In the genomic region with DNA sequence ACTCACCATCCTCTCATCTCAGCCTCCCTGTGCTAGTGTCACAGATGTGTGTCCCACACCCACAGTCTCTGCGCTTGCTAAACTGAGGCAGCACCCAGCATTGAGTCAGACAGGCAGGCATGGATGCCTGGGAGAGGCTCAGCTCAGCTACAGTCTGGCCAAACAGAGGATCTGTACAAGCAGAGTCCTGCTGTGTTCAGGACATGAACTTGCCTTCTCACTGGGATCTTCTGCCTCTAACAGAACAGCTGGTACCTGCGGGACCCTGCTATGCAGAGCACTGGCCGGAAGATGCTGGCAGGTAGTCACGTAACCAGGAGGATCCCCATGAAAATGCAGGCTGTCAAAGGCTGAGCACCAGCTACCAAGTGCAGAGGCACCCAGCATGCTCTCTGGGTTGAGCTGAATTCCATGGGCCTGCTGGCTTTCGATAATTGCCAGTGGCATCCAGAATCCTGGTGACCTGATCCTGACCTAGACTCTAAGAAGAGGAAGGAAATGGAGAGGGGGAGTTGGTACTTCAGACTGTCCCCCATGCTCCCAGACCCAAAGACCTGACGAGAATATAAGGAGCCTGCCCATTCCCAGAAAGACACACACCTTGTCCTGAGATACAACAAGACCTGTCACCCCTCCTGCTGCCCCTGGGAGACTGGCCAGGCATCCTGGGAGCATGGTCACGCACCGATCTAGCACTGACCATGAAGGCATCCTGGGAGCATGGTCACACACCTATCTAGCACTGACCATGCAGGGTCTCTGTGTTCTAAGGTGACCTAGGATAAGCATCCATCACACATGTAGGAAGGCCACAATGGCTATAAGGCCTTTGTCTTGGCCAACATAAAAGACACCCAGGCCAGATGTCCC, we compare ENCODE assay signal across 32 mouse cellular contexts. TPM values are rescaled to one million over a fixed set of nuclear protein-coding genes. Genes with fewer than 3 reads are reported as not detected.
A peak's percentile ranks its signal among the peaks of the same experiment; 100 is the strongest.
DNase-seq lines count a peak whose midpoint lies in the region; ATAC-seq lines count a peak whose summit lies in the region.
"Had no signal": no experiment of that assay in that cellular context is flagged by ENCODE, and none has a peak within 500 bp of the region (broad histone marks: within the 10 kb centered on the region; RNA-seq: fewer than 3 reads in every experiment).

No protein-coding gene starts in this region.

- H3K9me3 ChIP-seq in forebrain, embryonic 10.5 days = no peaks in the 10 kb centered on the region
- H3K9me3 ChIP-seq in forebrain, embryonic 16.5 days (ENCODE audit: control insufficient read depth, low read length) = no peaks in the 10 kb centered on the region
- H3K9me3 ChIP-seq in kidney, embryonic 16.5 days (ENCODE audit: low read length) = no peaks in the 10 kb centered on the region
- no peaks in the 10 kb centered on the region for H3K9me3 ChIP-seq in embryonic facial prominence, embryonic 10.5 days
- H3K9me3 ChIP-seq: embryonic facial prominence, embryonic 15.5 days; hindbrain, embryonic 15.5 days; intestine, embryonic 15.5 days had no signal

- H3K4me3 ChIP-seq in forebrain, embryonic 10.5 days = no peak overlapping the region
- no peak overlapping the region for H3K4me3 ChIP-seq in forebrain, embryonic 16.5 days (replicated peaks; ENCODE audit: low read length)
- no peak overlapping the region for H3K4me3 ChIP-seq in kidney, embryonic 16.5 days (ENCODE audit: low read length)
- no peak overlapping the region for H3K4me3 ChIP-seq in embryonic facial prominence, embryonic 10.5 days
- H3K4me3 ChIP-seq: embryonic facial prominence, embryonic 15.5 days; hindbrain, embryonic 15.5 days; intestine, embryonic 15.5 days; left cerebral cortex, adult 2 months had no signal

- no peak overlapping the region for H3K9ac ChIP-seq in forebrain, embryonic 16.5 days (replicated peaks; ENCODE audit: low read depth, low read length)
- H3K9ac ChIP-seq in kidney, embryonic 16.5 days (replicated peaks; ENCODE audit: low read length) = no peak overlapping the region
- H3K9ac ChIP-seq: embryonic facial prominence, embryonic 15.5 days; hindbrain, embryonic 15.5 days; intestine, embryonic 15.5 days had no signal

- no peaks in the 10 kb centered on the region for H3K4me1 ChIP-seq in forebrain, embryonic 10.5 days
- H3K4me1 ChIP-seq in forebrain, embryonic 16.5 days (replicated peaks; ENCODE audit: control insufficient read depth, insufficient read depth, low read length) = no peaks in the 10 kb centered on the region
- H3K4me1 ChIP-seq in kidney, embryonic 16.5 days (ENCODE audit: insufficient read depth, low read length) = no peaks in the 10 kb centered on the region
- H3K4me1 ChIP-seq in embryonic facial prominence, embryonic 10.5 days = peaks cover 3% of the 10 kb centered on the region; the same call in 1 of the 2 replicates
- H3K4me1 ChIP-seq: embryonic facial prominence, embryonic 15.5 days; hindbrain, embryonic 15.5 days had no signal

- H3K36me3 ChIP-seq in forebrain, embryonic 10.5 days (replicated peaks) = peaks cover 56% of the 10 kb centered on the region
- H3K36me3 ChIP-seq in forebrain, embryonic 16.5 days (ENCODE audit: control insufficient read depth, insufficient read depth) = no peaks in the 10 kb centered on the region
- peaks cover 10% of the 10 kb centered on the region; the same call in 1 of the 2 replicates for H3K36me3 ChIP-seq in kidney, embryonic 16.5 days (ENCODE audit: insufficient read depth, low read length)
- peaks cover 58% of the 10 kb centered on the region for H3K36me3 ChIP-seq in embryonic facial prominence, embryonic 10.5 days (replicated peaks)
- H3K36me3 ChIP-seq: hindbrain, embryonic 15.5 days had no signal

- no peak overlapping the region for H3K27ac ChIP-seq in forebrain, embryonic 10.5 days
- no peak overlapping the region for H3K27ac ChIP-seq in forebrain, embryonic 16.5 days (ENCODE audit: low read length)
- no peak overlapping the region for H3K27ac ChIP-seq in kidney, embryonic 16.5 days (ENCODE audit: low read length)
- H3K27ac ChIP-seq in embryonic facial prominence, embryonic 10.5 days (replicated peaks) = no peak overlapping the region
- H3K27ac ChIP-seq: embryonic facial prominence, embryonic 15.5 days; hindbrain, embryonic 15.5 days; intestine, embryonic 15.5 days; kidney, postnatal 0 days; left cerebral cortex, adult 2 months had no signal

- H3K27me3 ChIP-seq in forebrain, embryonic 10.5 days (ENCODE audit: poor library complexity, severe bottlenecking) = no peaks in the 10 kb centered on the region
- H3K27me3 ChIP-seq in forebrain, embryonic 16.5 days (replicated peaks; ENCODE audit: control insufficient read depth, insufficient read depth, low read length) = no peaks in the 10 kb centered on the region
- no peaks in the 10 kb centered on the region for H3K27me3 ChIP-seq in kidney, embryonic 16.5 days (ENCODE audit: insufficient read depth, low read length)
- H3K27me3 ChIP-seq in embryonic facial prominence, embryonic 10.5 days (replicated peaks; ENCODE audit: low read depth, poor library complexity, severe bottlenecking) = no peaks in the 10 kb centered on the region
- H3K27me3 ChIP-seq: embryonic facial prominence, embryonic 15.5 days; hindbrain, embryonic 15.5 days; intestine, embryonic 15.5 days had no signal

- DNase-seq in forebrain, embryonic 10.5 days (ENCODE audit: extremely low spot score, low spot score) = peak; percentile 11
- DNase-seq in kidney, adult 18-20 months = peak; percentile 0
- peak; percentile 46 to 48 for DNase-seq in cerebellum, postnatal 10 days
- peak; percentile 4 for DNase-seq in embryonic facial prominence, embryonic 10.5 days (ENCODE audit: low spot score)
- DNase-seq: adrenal gland, adult 8-10 months; gastrocnemius, postnatal 25 days; lung, adult 2 months; lung, postnatal 14 days; right cerebral cortex, adult 18-20 months; thymus, adult 18-20 months; thymus, postnatal 36 days had no signal

- 89% methylated on average over 8 of the region's 8 CpGs for WGBS in forebrain, embryonic 10.5 days
- 89% methylated on average over 8 of the region's 8 CpGs for WGBS in forebrain, embryonic 16.5 days
- 94% methylated on average over 8 of the region's 8 CpGs for WGBS in kidney, embryonic 16.5 days
- WGBS in embryonic facial prominence, embryonic 10.5 days = 88% methylated on average over 8 of the region's 8 CpGs

- no peak for ATAC-seq in forebrain, embryonic 16.5 days
- no peak for ATAC-seq in kidney, embryonic 16.5 days (ENCODE audit: low FRiP score, low TSS enrichment)
- ATAC-seq in granulocyte monocyte progenitor cell, adult 5-6 weeks (replicated peaks; ENCODE audit: poor library complexity, severe bottlenecking) = no peak
- ATAC-seq: intestine, embryonic 15.5 days had no signal

- no peak overlapping the region for H3K4me2 ChIP-seq in forebrain, embryonic 16.5 days (ENCODE audit: low read length)
- H3K4me2 ChIP-seq in kidney, embryonic 16.5 days (replicated peaks; ENCODE audit: low read depth, low read length) = no peak overlapping the region
- H3K4me2 ChIP-seq: embryonic facial prominence, embryonic 15.5 days; hindbrain, embryonic 15.5 days; intestine, embryonic 15.5 days; midbrain, embryonic 11.5 days had no signal

RNA-seq across cellular contexts. Expression of gene Plpp2, which starts 7.9 kb away (rescaled TPM):
- 26.0 and 28.8 TPM in 2 replicates for polyA plus RNA-seq in forebrain, embryonic 10.5 days (2016; fragmentation: Nextera tagmentation; extraction: Ambion mirVana)
- 9.0 and 11.6 TPM in 2 replicates for polyA plus RNA-seq in forebrain, embryonic 16.5 days (2015; fragmentation: Nextera tagmentation; extraction: Ambion mirVana)
- polyA plus RNA-seq in kidney, embryonic 16.5 days (2015; fragmentation: Nextera tagmentation; extraction: Ambion mirVana) = 53.6 and 58.1 TPM in 2 replicates
- polyA plus RNA-seq in embryonic facial prominence, embryonic 10.5 days (2016; fragmentation: Nextera tagmentation; extraction: Ambion mirVana) = 28.4 and 29.2 TPM in 2 replicates
- 13.9 and 14.8 TPM in 2 replicates for total RNA-seq in granulocyte monocyte progenitor cell, adult 5-6 weeks (2014; fragmentation: Nextera tagmentation)
- 5.3 and 7.9 TPM in 2 replicates for total RNA-seq in granulocyte monocyte progenitor cell, adult 5-6 weeks (2017)

RNA-seq across cellular contexts. Expression of gene Mier2, which starts 29.3 kb away (rescaled TPM):
- polyA plus RNA-seq in forebrain, embryonic 10.5 days (2016; fragmentation: Nextera tagmentation; extraction: Ambion mirVana) = 65.0 and 73.5 TPM in 2 replicates
- polyA plus RNA-seq in forebrain, embryonic 16.5 days (2015; fragmentation: Nextera tagmentation; extraction: Ambion mirVana) = 59.8 and 68.5 TPM in 2 replicates
- polyA plus RNA-seq in kidney, embryonic 16.5 days (2015; fragmentation: Nextera tagmentation; extraction: Ambion mirVana) = 56.2 and 60.1 TPM in 2 replicates
- 76.4 and 77.3 TPM in 2 replicates for polyA plus RNA-seq in embryonic facial prominence, embryonic 10.5 days (2016; fragmentation: Nextera tagmentation; extraction: Ambion mirVana)
- total RNA-seq in granulocyte monocyte progenitor cell, adult 5-6 weeks (2014; fragmentation: Nextera tagmentation) = 24.4 and 24.8 TPM in 2 replicates
- 10.8 and 16.8 TPM in 2 replicates for total RNA-seq in granulocyte monocyte progenitor cell, adult 5-6 weeks (2017)

RNA-seq across cellular contexts. Expression of gene Vmn2r83, which starts 57.2 kb away (rescaled TPM):
- polyA plus RNA-seq in forebrain, embryonic 10.5 days (2016; fragmentation: Nextera tagmentation; extraction: Ambion mirVana) = not detected in 2 replicates
- not detected in 2 replicates for polyA plus RNA-seq in forebrain, embryonic 16.5 days (2015; fragmentation: Nextera tagmentation; extraction: Ambion mirVana)
- not detected in 2 replicates for polyA plus RNA-seq in kidney, embryonic 16.5 days (2015; fragmentation: Nextera tagmentation; extraction: Ambion mirVana)
- polyA plus RNA-seq in embryonic facial prominence, embryonic 10.5 days (2016; fragmentation: Nextera tagmentation; extraction: Ambion mirVana) = not detected in 2 replicates
- not detected in 2 replicates for total RNA-seq in granulocyte monocyte progenitor cell, adult 5-6 weeks (2014; fragmentation: Nextera tagmentation)
- not detected in 2 replicates for total RNA-seq in granulocyte monocyte progenitor cell, adult 5-6 weeks (2017)
- total RNA-seq: adrenal gland, adult 8-10 months; gastrocnemius, postnatal 25 days; hematopoietic stem cell, adult 5-6 weeks; layer of hippocampus, postnatal 10 days; left cerebral cortex, adult 2 months; left cerebral cortex, postnatal 36 days; liver, adult 2 months; megakaryocyte progenitor cell, adult 5-6 weeks; MEL; midbrain, postnatal 0 days had no signal
- polyA plus RNA-seq: C2C12; embryonic facial prominence, embryonic 15.5 days; heart, postnatal 0 days; hindbrain, embryonic 15.5 days; intestine, embryonic 15.5 days; kidney, postnatal 0 days; large intestine, adult 2 months; liver, adult 2 months; lung, adult 2 months; midbrain, embryonic 11.5 days; midbrain, postnatal 0 days; neural tube, embryonic 14.5 days; small intestine, adult 2 months had no signal
